Mouse (Mus musculus) heart, postnatal 0 days (tissue): ENCODE results near the gene Klhl32.

Source experiments
- CTCF ChIP-seq: IDR thresholded peaks from 2 replicates; pipeline ENCODE4 v1.5.1; 2016; ENCODE audit warnings: antibody characterized with exemption, control low read depth, low read depth
- EP300 ChIP-seq: IDR thresholded peaks from 2 replicates; pipeline ENCODE4 v1.6.1; 2016; ENCODE audit warnings: antibody characterized with exemption, low read depth

- TF ChIP-seq EP300 = no peak
- no peak for TF ChIP-seq CTCF
Observed at GRCm38 (mm10) chr4:24897351-24897750, 46.4 kb upstream of the Klhl32 start.
